Mouse (Mus musculus) stomach, embryonic 14.5 days (tissue): ENCODE results near the gene Wnk2. TPM values are rescaled to one million over a fixed set of nuclear protein-coding genes. Genes with fewer than 3 reads are reported as not detected.

Source experiments
- ATAC-seq: fragments of 200-750 bp; cut with Nextera tagmentation; 2 replicates; pipeline ENCODE4 v1.8.0; 2017; ENCODE audit warnings: low read depth, moderate TSS enrichment; ENCODE audit not compliant: insufficient number of reproducible peaks, insufficient read depth, low FRiP score
- H3K27ac ChIP-seq: fragments of 300-500 bp; sonication (generic); 2 replicates; pipeline ENCODE4 v1.5.1; 2014; ENCODE audit warnings: mild to moderate bottlenecking, low read length, moderate library complexity, mixed read lengths
- H3K27me3 ChIP-seq: fragments of 300-500 bp; sonication (generic); 2 replicates; pipeline ENCODE4 v1.6.1; 2014; ENCODE audit warnings: low read length, control low read depth, mixed read lengths; ENCODE audit not compliant: control insufficient read depth, insufficient read depth
- H3K36me3 ChIP-seq: fragments of 300-500 bp; sonication (generic); 2 replicates; pipeline ENCODE4 v1.6.1; 2014; ENCODE audit warnings: mild to moderate bottlenecking, control low read depth, low read length, moderate library complexity, mixed read lengths; ENCODE audit not compliant: control insufficient read depth, insufficient read depth
- H3K4me1 ChIP-seq: fragments of 300-500 bp; sonication (generic); 2 replicates; pipeline ENCODE4 v1.6.1; 2014; ENCODE audit warnings: low read length, control low read depth, mixed read lengths; ENCODE audit not compliant: control insufficient read depth, insufficient read depth
- H3K4me2 ChIP-seq: fragments of 300-500 bp; sonication (generic); replicated peaks from 2 replicates; pipeline ENCODE4 v1.6.1; 2014; ENCODE audit warnings: low read depth, low read length, control low read depth
- H3K4me3 ChIP-seq: fragments of 300-500 bp; sonication (generic); 2 replicates; pipeline ENCODE4 v1.5.1; 2014; ENCODE audit warnings: low read depth, low read length, control low read depth
- H3K9ac ChIP-seq: fragments of 300-500 bp; sonication (generic); replicated peaks from 2 replicates; pipeline ENCODE4 v1.6.1; 2014; ENCODE audit warnings: low read depth, mild to moderate bottlenecking, control low read depth, low read length, moderate library complexity, mixed read lengths
- H3K9me3 ChIP-seq: fragments of 300-500 bp; sonication (generic); 2 replicates; pipeline ENCODE4 v1.6.1; 2016; ENCODE audit warnings: low read depth, low read length, control low read depth; ENCODE audit not compliant: control insufficient read depth
- WGBS: fragments of 180-500 bp; shearing (Covaris S2); extraction: QIAGEN DNeasy Blood & Tissue Kit; methylation state at CpG from one replicate; pipeline ENCODE4 v1.1.7; 2014; 5-methylcytosine and 5-hydroxymethylcytosine counted together
- polyA plus RNA-seq: library from polyadenylated mRNA; unstranded; fragments of >200 nt; fragmentation: Nextera tagmentation; extraction: Ambion mirVana; gene quantifications from 2 replicates; pipeline ENCODE4 v1.2.1, GENCODE M21; 2014

The Wnk2 gene
- polyA plus RNA-seq, 1 experiment from 2014 or later: 4.4 TPM

DNA sequence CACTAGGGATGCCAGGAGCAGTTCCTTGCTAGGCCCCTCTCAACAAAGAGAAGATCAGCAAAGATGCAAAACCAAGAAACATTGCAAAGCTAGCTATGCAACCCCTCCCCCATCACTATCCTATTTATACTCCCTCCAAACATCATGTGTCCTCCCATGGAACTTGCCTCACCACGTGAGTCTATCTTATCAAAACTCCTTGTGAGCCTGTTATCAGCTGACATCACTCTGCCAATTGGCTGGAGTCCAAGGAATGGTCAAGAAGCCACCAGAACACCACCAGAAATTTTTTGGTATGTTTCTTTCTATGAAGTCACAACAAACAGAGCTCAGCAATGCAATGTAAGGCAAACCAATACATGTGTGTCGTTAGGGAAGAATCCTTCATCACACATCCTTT is 116.8 kb downstream of the Wnk2 start:
- Histone ChIP-seq H3K9ac (no peak overlapping the region), H3K4me3 (no peak overlapping the region), H3K4me2 (no peak overlapping the region), H3K27ac (no peak overlapping the region), H3K27me3 (no peaks in the 10 kb centered on the region), H3K36me3 (no peaks in the 10 kb centered on the region), H3K9me3 (no peaks in the 10 kb centered on the region), H3K4me1 (peaks cover 4% of the 10 kb centered on the region; the same call in 1 of the 2 replicates)
- WGBS: 65% methylated on average over 2 of the region's 2 CpGs
- no peak for ATAC-seq

DNA sequence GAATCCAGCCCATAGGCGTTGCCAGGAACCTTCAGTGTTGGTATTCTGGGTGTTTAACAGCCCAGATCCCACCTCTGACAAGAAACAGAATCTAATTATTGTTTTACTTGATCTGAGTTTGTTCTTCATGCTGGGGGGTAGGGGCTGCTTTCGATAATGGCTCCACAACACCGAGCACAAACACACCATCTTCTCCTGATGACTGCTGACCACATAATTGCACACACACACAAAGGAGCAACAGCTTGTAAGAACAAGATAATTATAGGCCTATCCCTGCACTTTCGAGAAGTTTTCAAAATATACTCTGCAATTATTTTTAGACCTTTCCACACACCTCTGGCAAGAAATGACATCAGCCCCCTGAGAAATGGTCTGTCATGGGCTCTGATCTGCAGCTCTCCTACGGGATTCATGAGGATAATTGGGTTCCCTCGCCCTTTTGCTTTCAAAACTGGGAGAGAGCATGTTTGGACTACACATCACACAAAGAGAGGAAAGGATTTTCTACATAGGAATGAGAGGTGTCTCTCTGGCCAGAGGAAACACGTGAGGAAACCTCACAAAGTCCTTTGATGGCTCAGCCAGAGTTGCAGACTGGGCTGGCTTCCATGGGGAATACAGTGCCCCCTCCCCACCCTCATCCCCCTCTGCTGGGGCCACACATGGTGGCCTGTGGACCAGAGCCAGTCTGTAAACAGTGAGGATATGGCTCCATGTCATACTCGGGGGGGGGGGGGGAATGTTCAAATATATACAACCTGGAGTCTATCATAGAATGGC is 118.9 kb downstream of the Wnk2 start:
- H3K4me3 ChIP-seq: no peak overlapping the region
- H3K36me3 ChIP-seq: no peaks in the 10 kb centered on the region
- no peaks in the 10 kb centered on the region for H3K9me3 ChIP-seq
- 49% methylated on average over 8 of the region's 8 CpGs for WGBS
- H3K4me1 ChIP-seq: peaks cover 10% of the 10 kb centered on the region
- no peak for ATAC-seq
- H3K27ac ChIP-seq: no peak overlapping the region
- H3K9ac ChIP-seq: no peak overlapping the region
- no peaks in the 10 kb centered on the region for H3K27me3 ChIP-seq
- no peak overlapping the region for H3K4me2 ChIP-seq

DNA sequence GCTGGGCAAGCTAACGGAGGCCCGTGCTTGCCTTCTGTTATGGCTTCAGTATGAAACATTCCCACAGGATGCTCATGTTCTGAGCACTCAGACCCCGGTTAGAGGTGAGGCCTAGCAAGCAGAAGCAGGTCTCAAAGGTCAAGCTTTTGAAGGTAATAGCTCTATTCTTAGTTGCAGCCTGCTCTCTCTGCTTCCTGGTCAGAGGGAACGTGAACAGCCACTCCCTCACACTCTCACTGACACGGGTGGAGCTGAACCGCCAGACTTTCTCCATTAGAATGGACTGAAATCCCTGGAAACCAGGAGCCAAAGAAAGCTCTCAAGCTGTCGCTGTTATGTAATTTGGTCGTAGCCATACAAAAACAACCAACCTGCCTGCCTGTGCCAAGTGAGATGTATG is 120.8 kb downstream of the Wnk2 start:
- no peak overlapping the region for H3K4me3 ChIP-seq
- H3K36me3 ChIP-seq: no peaks in the 10 kb centered on the region
- no peak overlapping the region for H3K27ac ChIP-seq
- H3K9ac ChIP-seq: no peak overlapping the region
- 76% methylated on average over 8 of the region's 8 CpGs for WGBS
- H3K4me2 ChIP-seq: no peak overlapping the region
- no peaks in the 10 kb centered on the region for H3K27me3 ChIP-seq
- H3K4me1 ChIP-seq: peaks cover 10% of the 10 kb centered on the region
- no peak for ATAC-seq
- H3K9me3 ChIP-seq: no peaks in the 10 kb centered on the region

DNA sequence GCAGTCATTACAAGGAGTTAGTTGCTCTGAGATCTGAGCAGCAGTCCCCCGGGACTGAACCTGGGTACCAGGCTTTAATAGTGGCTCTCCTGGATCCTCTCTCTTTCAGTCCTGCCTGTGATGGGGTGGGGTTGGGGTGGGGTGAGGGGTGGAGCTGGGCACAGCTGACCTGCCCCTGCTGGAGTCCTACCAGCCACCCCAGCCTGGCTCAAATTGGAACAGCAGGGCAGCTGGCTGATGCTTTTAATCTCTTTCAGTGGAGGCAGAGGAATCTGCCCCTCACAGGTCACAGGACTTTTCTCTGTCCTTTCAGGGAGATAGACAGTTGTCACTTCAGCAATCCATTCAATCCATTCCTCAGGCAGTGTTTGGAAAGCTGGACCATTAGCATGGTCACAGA is 122.3 kb downstream of the Wnk2 start:
- no peaks in the 10 kb centered on the region for H3K9me3 ChIP-seq
- H3K4me2 ChIP-seq: no peak overlapping the region
- ATAC-seq: no peak
- H3K4me3 ChIP-seq: no peak overlapping the region
- 18% methylated on average over 1 of the region's 1 CpGs for WGBS
- no peaks in the 10 kb centered on the region for H3K36me3 ChIP-seq
- no peak overlapping the region for H3K27ac ChIP-seq
- H3K27me3 ChIP-seq: no peaks in the 10 kb centered on the region
- peaks cover 10% of the 10 kb centered on the region for H3K4me1 ChIP-seq
- H3K9ac ChIP-seq: no peak overlapping the region

DNA sequence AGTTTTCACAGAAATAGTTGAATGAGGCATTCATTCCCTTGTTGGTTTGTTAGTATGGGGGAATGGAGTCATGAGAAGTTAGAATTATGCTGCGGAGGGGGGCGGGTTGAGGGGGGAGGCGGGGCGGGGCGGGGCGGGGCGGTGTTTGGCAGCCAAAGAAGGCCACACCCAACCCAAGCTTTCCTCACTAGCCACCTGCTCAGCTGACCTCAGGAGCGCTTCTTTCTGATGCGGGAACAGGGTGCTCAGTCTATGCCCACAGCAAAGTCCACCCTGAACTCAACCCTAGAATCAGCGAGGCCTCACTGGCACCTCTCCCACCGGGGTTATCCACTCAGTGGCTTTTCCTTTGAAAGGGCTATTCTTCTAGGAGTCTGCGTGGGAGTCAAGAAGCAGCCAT is 123.1 kb downstream of the Wnk2 start:
- ATAC-seq: 0 out of 2 replicates have a peak, but pooled peaks have one; percentile 23
- no peaks in the 10 kb centered on the region for H3K27me3 ChIP-seq
- no peaks in the 10 kb centered on the region for H3K36me3 ChIP-seq
- WGBS: 7% methylated on average over 11 of the region's 12 CpGs
- no peak overlapping the region for H3K4me3 ChIP-seq
- no peak overlapping the region for H3K4me2 ChIP-seq
- H3K4me1 ChIP-seq: peaks cover 10% of the 10 kb centered on the region
- H3K9ac ChIP-seq: no peak overlapping the region
- H3K27ac ChIP-seq: no peak overlapping the region
- no peaks in the 10 kb centered on the region for H3K9me3 ChIP-seq

DNA sequence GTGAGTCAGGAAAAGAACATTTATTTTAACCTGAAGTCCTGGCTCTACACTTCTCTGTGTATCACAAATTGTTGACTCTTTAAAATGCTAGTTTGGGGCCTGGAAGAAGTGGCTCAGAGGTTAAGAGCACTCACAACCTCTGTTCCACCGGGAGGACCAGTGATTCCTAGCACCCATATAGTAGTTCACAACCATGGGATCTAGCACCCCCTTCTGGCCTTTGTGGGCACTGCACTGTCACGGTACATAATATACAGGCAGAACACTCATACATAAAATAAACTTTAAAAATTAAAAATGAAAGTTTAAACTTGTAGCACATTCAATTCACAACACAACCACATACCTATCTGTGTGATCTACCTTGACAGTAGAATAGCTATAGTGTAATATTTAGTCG is 126.1 kb downstream of the Wnk2 start:
- no peak overlapping the region for H3K9ac ChIP-seq
- WGBS: 63% methylated on average over 3 of the region's 3 CpGs
- H3K4me1 ChIP-seq: peaks cover 6% of the 10 kb centered on the region
- H3K9me3 ChIP-seq: peaks cover 3% of the 10 kb centered on the region; the same call in 1 of the 2 replicates
- H3K4me3 ChIP-seq: no peak overlapping the region
- no peak overlapping the region for H3K27ac ChIP-seq
- ATAC-seq: no peak
- H3K27me3 ChIP-seq: no peaks in the 10 kb centered on the region
- H3K4me2 ChIP-seq: no peak overlapping the region
- H3K36me3 ChIP-seq: no peaks in the 10 kb centered on the region

DNA sequence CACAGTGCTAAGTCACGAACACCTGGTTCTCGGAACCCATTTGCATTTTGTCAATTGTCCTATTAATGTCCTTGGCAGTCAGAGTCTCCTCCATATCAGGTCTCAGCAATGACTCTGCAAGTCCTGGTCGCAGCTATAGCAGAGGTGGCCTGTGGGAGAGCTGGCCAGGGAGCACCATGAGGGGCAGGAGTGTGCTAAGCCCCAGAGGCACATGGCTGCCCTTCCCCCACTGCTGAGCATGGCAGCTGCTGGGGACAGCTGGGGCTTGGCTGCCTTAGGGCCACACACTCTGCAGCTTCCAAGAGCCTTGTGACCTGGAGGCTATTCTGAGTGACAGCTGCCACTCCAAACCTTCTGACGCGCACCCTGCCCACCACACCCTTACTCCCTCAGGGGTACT is 127.7 kb downstream of the Wnk2 start:
- no peak for ATAC-seq
- peaks cover 3% of the 10 kb centered on the region; the same call in 1 of the 2 replicates for H3K9me3 ChIP-seq
- peaks cover 15% of the 10 kb centered on the region for H3K4me1 ChIP-seq
- H3K9ac ChIP-seq: no peak overlapping the region
- no peak overlapping the region for H3K4me3 ChIP-seq
- no peak overlapping the region for H3K4me2 ChIP-seq
- H3K27ac ChIP-seq: no peak overlapping the region
- H3K27me3 ChIP-seq: no peaks in the 10 kb centered on the region
- WGBS: 63% methylated on average over 5 of the region's 5 CpGs
- H3K36me3 ChIP-seq: no peaks in the 10 kb centered on the region

DNA sequence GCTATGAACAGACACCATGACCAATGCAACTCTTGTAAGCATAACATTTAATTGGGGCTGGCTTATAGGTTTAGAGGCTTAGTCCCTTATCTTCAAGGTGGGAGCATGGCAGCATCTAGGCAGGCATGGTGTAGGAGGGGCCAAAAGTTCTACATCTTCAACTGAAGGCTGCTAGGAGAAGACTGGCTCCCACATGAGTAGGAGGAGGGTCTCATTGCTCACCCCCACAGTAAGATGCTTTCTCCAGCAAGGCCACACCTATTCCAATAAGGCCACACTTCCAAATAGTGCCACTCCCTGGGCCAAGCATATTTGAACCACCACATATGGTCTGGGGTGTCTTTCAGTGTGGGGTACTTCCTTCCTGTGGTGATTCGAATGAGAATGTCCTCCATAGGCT is 130.4 kb downstream of the Wnk2 start:
- Histone ChIP-seq H3K4me3 (no peak overlapping the region), H3K36me3 (no peaks in the 10 kb centered on the region), H3K27me3 (no peaks in the 10 kb centered on the region), H3K4me2 (no peak overlapping the region), H3K27ac (no peak overlapping the region), H3K9ac (no peak overlapping the region), H3K4me1 (peaks cover 10% of the 10 kb centered on the region; the same call in 1 of the 2 replicates), H3K9me3 (peaks cover 3% of the 10 kb centered on the region; the same call in 1 of the 2 replicates)
- no peak for ATAC-seq
- 100% methylated on average over 1 of the region's 1 CpGs for WGBS
